Mouse (Mus musculus): ENCODE measurements around the gene Rreb1. TPM values are rescaled to one million over a fixed set of nuclear protein-coding genes. Genes with fewer than 3 reads are reported as not detected.

Gene Rreb1
- polyA plus RNA-seq, 1 experiment from 2014 or later = 3.9 TPM

GRCm38 (mm10) chr13:37783676-37784075, 5.5 kb downstream of the Rreb1 start:
- 94% methylated on average over 6 of the region's 6 CpGs for WGBS
- Histone ChIP-seq H3K27me3 (replicated peaks) (peaks cover 15% of the 10 kb centered on the region), H3K36me3 (no peaks in the 10 kb centered on the region), H3K4me3 (no peak overlapping the region), H3K27ac (no peak overlapping the region), H3K4me2 (replicated peaks) (no peak overlapping the region), H3K4me1 (peaks cover 10% of the 10 kb centered on the region), H3K9ac (no peak overlapping the region), H3K9me3 (no peaks in the 10 kb centered on the region)
- no peak for ATAC-seq (ENCODE audit: low FRiP score, low read depth)

- WGBS = 81% methylated on average over 7 of the region's 7 CpGs
- peaks cover 5% of the 10 kb centered on the region; the same call in 1 of the 2 replicates for H3K4me1 ChIP-seq
These were observed 6.0 kb downstream of the Rreb1 start for GRCm38 (mm10) chr13:37784226-37784625.

GRCm38 (mm10) chr13:37792739-37793336, 14.6 kb downstream of the Rreb1 start:
- H3K9ac ChIP-seq = no peak overlapping the region
- no peaks in the 10 kb centered on the region for H3K4me1 ChIP-seq
- no peak overlapping the region for H3K4me2 ChIP-seq (replicated peaks)
- no peaks in the 10 kb centered on the region for H3K27me3 ChIP-seq (replicated peaks)
- no peak overlapping the region for H3K4me3 ChIP-seq
- no peaks in the 10 kb centered on the region for H3K36me3 ChIP-seq
- no peak overlapping the region for H3K27ac ChIP-seq
- H3K9me3 ChIP-seq = no peaks in the 10 kb centered on the region
- WGBS = 89% methylated on average over 11 of the region's 11 CpGs
- ATAC-seq (ENCODE audit: low FRiP score, low read depth) = no peak

More at GRCm38 (mm10) chr13:37784226-37784625, 6.0 kb downstream of the Rreb1 start:
- peaks cover 12% of the 10 kb centered on the region; the same call in 1 of the 2 replicates for H3K27me3 ChIP-seq (replicated peaks)
- H3K4me2 ChIP-seq (replicated peaks) = no peak overlapping the region
- H3K9me3 ChIP-seq = no peaks in the 10 kb centered on the region
- no peak for ATAC-seq (ENCODE audit: low FRiP score, low read depth)
- no peaks in the 10 kb centered on the region for H3K36me3 ChIP-seq
- H3K4me3 ChIP-seq = no peak overlapping the region
- H3K27ac ChIP-seq = no peak overlapping the region
- no peak overlapping the region for H3K9ac ChIP-seq

GRCm38 (mm10) chr13:37798811-37799210, 20.6 kb downstream of the Rreb1 start:
- Histone ChIP-seq H3K9ac (no peak overlapping the region), H3K27ac (no peak overlapping the region), H3K4me2 (replicated peaks) (no peak overlapping the region), H3K4me3 (no peak overlapping the region), H3K4me1 (no peaks in the 10 kb centered on the region), H3K9me3 (no peaks in the 10 kb centered on the region), H3K27me3 (replicated peaks) (no peaks in the 10 kb centered on the region), H3K36me3 (no peaks in the 10 kb centered on the region)
- 94% methylated on average over 8 of the region's 8 CpGs for WGBS
- no peak for ATAC-seq (ENCODE audit: low FRiP score, low read depth)

GRCm38 (mm10) chr13:37799413-37799812, 21.2 kb downstream of the Rreb1 start:
- Histone ChIP-seq H3K4me1 (no peaks in the 10 kb centered on the region), H3K9ac (no peak overlapping the region), H3K4me2 (replicated peaks) (no peak overlapping the region), H3K27me3 (replicated peaks) (no peaks in the 10 kb centered on the region), H3K4me3 (no peak overlapping the region), H3K9me3 (no peaks in the 10 kb centered on the region), H3K27ac (no peak overlapping the region), H3K36me3 (no peaks in the 10 kb centered on the region)
- ATAC-seq (ENCODE audit: low FRiP score, low read depth) = no peak
- WGBS = 87% methylated on average over 9 of the region's 9 CpGs

- H3K4me3 ChIP-seq = no peak overlapping the region
- H3K4me2 ChIP-seq (replicated peaks) = no peak overlapping the region
- H3K9me3 ChIP-seq = no peaks in the 10 kb centered on the region
- no peaks in the 10 kb centered on the region for H3K4me1 ChIP-seq
- WGBS = 72% methylated on average over 11 of the region's 11 CpGs
- no peak overlapping the region for H3K9ac ChIP-seq
- H3K27ac ChIP-seq = no peak overlapping the region
- no peak for ATAC-seq (ENCODE audit: low FRiP score, low read depth)
- H3K36me3 ChIP-seq = no peaks in the 10 kb centered on the region
- H3K27me3 ChIP-seq (replicated peaks) = no peaks in the 10 kb centered on the region
These were observed 23.2 kb downstream of the Rreb1 start for GRCm38 (mm10) chr13:37801101-37802075.

GRCm38 (mm10) chr13:37802246-37803003, 24.2 kb downstream of the Rreb1 start:
- no peak overlapping the region for H3K27ac ChIP-seq
- ATAC-seq (ENCODE audit: low FRiP score, low read depth) = no peak
- WGBS = 16% methylated on average over 6 of the region's 6 CpGs

GRCm38 (mm10) chr13:37803244-37803643, 25.0 kb downstream of the Rreb1 start:
- Histone ChIP-seq H3K27ac (no peak overlapping the region), H3K9me3 (no peaks in the 10 kb centered on the region), H3K4me2 (replicated peaks) (no peak overlapping the region), H3K4me1 (no peaks in the 10 kb centered on the region), H3K36me3 (no peaks in the 10 kb centered on the region), H3K27me3 (replicated peaks) (no peaks in the 10 kb centered on the region), H3K9ac (no peak overlapping the region), H3K4me3 (no peak overlapping the region)
- no peak for ATAC-seq (ENCODE audit: low FRiP score, low read depth)
- 90% methylated on average over 5 of the region's 5 CpGs for WGBS

More at GRCm38 (mm10) chr13:37802246-37803003, 24.2 kb downstream of the Rreb1 start:
- Histone ChIP-seq H3K4me3 (no peak overlapping the region), H3K4me1 (no peaks in the 10 kb centered on the region), H3K9me3 (no peaks in the 10 kb centered on the region), H3K9ac (no peak overlapping the region), H3K36me3 (no peaks in the 10 kb centered on the region), H3K27me3 (replicated peaks) (no peaks in the 10 kb centered on the region), H3K4me2 (replicated peaks) (no peak overlapping the region)

GRCm38 (mm10) chr13:37804023-37804422, 25.8 kb downstream of the Rreb1 start:
- no peak for ATAC-seq (ENCODE audit: low FRiP score, low read depth)
- H3K4me1 ChIP-seq = no peaks in the 10 kb centered on the region
- H3K4me3 ChIP-seq = no peak overlapping the region
- H3K27ac ChIP-seq = no peak overlapping the region
- WGBS = 92% methylated on average over 5 of the region's 5 CpGs
- no peak overlapping the region for H3K4me2 ChIP-seq (replicated peaks)
- H3K9ac ChIP-seq = no peak overlapping the region
- no peaks in the 10 kb centered on the region for H3K27me3 ChIP-seq (replicated peaks)
- no peaks in the 10 kb centered on the region for H3K36me3 ChIP-seq
- H3K9me3 ChIP-seq = no peaks in the 10 kb centered on the region

- no peak overlapping the region for H3K4me2 ChIP-seq (replicated peaks)
- H3K27me3 ChIP-seq (replicated peaks) = no peaks in the 10 kb centered on the region
- no peak for ATAC-seq (ENCODE audit: low FRiP score, low read depth)
- no peak overlapping the region for H3K27ac ChIP-seq
- no peaks in the 10 kb centered on the region for H3K9me3 ChIP-seq
- 77% methylated on average over 9 of the region's 9 CpGs for WGBS
- no peaks in the 10 kb centered on the region for H3K4me1 ChIP-seq
- no peak overlapping the region for H3K9ac ChIP-seq
- H3K4me3 ChIP-seq = no peak overlapping the region
- H3K36me3 ChIP-seq = no peaks in the 10 kb centered on the region
These were observed 36.8 kb downstream of the Rreb1 start for GRCm38 (mm10) chr13:37815001-37815400.

GRCm38 (mm10) chr13:37816736-37817135, 38.5 kb downstream of the Rreb1 start:
- WGBS = 87% methylated on average over 5 of the region's 5 CpGs
- H3K27me3 ChIP-seq (replicated peaks) = no peaks in the 10 kb centered on the region
- no peak for ATAC-seq (ENCODE audit: low FRiP score, low read depth)
- no peak overlapping the region for H3K4me3 ChIP-seq
- H3K36me3 ChIP-seq = no peaks in the 10 kb centered on the region
- H3K9me3 ChIP-seq = no peaks in the 10 kb centered on the region
- H3K27ac ChIP-seq = no peak overlapping the region
- no peak overlapping the region for H3K9ac ChIP-seq
- no peak overlapping the region for H3K4me2 ChIP-seq (replicated peaks)
- H3K4me1 ChIP-seq = no peaks in the 10 kb centered on the region

- WGBS = 46% methylated on average over 4 of the region's 4 CpGs
- H3K4me1 ChIP-seq = peaks cover 13% of the 10 kb centered on the region
- no peaks in the 10 kb centered on the region for H3K9me3 ChIP-seq
- H3K36me3 ChIP-seq = no peaks in the 10 kb centered on the region
- H3K27me3 ChIP-seq (replicated peaks) = peaks cover 12% of the 10 kb centered on the region
- no peak for ATAC-seq (ENCODE audit: low FRiP score, low read depth)
- no peak overlapping the region for H3K9ac ChIP-seq
- H3K4me3 ChIP-seq = no peak overlapping the region
- no peak overlapping the region for H3K27ac ChIP-seq
- H3K4me2 ChIP-seq (replicated peaks) = no peak overlapping the region
These were observed 43.2 kb downstream of the Rreb1 start for GRCm38 (mm10) chr13:37821413-37821812.

All from neural tube, embryonic 12.5 days (tissue).